Mouse (Mus musculus) limb, embryonic 10.5 days (tissue): ENCODE measurements around the gene Poldip3. TPM values are rescaled to one million over a fixed set of nuclear protein-coding genes. Genes with fewer than 3 reads are reported as not detected.

Experiments used
- DNase-seq: peaks from one replicate; pipeline ENCODE4 v3.0.0-alpha.2; 2017; ENCODE audit warnings: low spot score
- H3K27ac ChIP-seq: fragments of 300-500 bp; sonication (generic); 2 replicates; pipeline ENCODE4 v1.5.1; 2016; ENCODE audit warnings: mild to moderate bottlenecking
- H3K27me3 ChIP-seq: fragments of 300-500 bp; sonication (generic); 2 replicates; pipeline ENCODE4 v1.6.1; 2016; ENCODE audit warnings: low read depth, mild to moderate bottlenecking; ENCODE audit not compliant: poor library complexity, severe bottlenecking
- H3K36me3 ChIP-seq: fragments of 300-500 bp; sonication (generic); 2 replicates; pipeline ENCODE4 v1.6.1; 2016; ENCODE audit warnings: mild to moderate bottlenecking, moderate library complexity
- H3K4me1 ChIP-seq: fragments of 300-500 bp; sonication (generic); 2 replicates; pipeline ENCODE4 v1.6.1; 2016
- H3K4me3 ChIP-seq: fragments of 300-500 bp; sonication (generic); 2 replicates; pipeline ENCODE4 v1.5.1; 2016; ENCODE audit warnings: mild to moderate bottlenecking, moderate library complexity
- H3K9me3 ChIP-seq: fragments of 300-500 bp; sonication (generic); replicated peaks from 2 replicates; pipeline ENCODE4 v1.6.1; 2016; ENCODE audit warnings: mild to moderate bottlenecking
- WGBS: fragments of 180-500 bp; shearing (Covaris S2); methylation state at CpG from one replicate; pipeline ENCODE4 v1.1.7; 2016; 5-methylcytosine and 5-hydroxymethylcytosine counted together
- polyA plus RNA-seq: library from polyadenylated mRNA; unstranded; fragments of >200 nt; fragmentation: Nextera tagmentation; extraction: Ambion mirVana; gene quantifications from 2 replicates; pipeline ENCODE4 v1.2.1, GENCODE M21; 2016

The Poldip3 gene
- polyA plus RNA-seq, 1 experiment from 2014 or later: 193 TPM

DNA sequence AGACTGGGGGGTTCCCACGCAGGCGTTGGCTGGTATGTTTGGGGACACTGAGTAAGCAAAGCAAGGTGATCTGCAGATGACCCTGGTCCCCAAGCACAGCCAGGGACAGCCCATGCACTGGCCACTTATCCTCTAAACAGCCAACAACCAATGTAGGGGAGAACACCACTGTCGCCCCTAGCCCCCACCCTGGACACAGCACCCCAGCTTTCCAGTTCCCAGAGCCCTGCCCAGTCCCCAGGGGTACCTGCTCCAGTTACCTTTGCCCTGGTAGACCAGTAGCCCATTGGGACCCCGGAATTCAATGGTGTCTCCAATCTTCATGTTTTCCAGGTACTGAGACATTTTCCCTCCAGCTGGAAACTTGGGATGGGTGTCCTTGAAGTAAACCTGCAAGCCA, 11.4 kb upstream of the Poldip3 start:
- WGBS: 86% methylated on average over 4 of the region's 4 CpGs
- no peaks in the 10 kb centered on the region for H3K27me3 ChIP-seq
- no peak overlapping the region for H3K27ac ChIP-seq
- no peak overlapping the region for H3K4me3 ChIP-seq
- no peak for DNase-seq
- no peaks in the 10 kb centered on the region for H3K9me3 ChIP-seq
- peaks cover 79% of the 10 kb centered on the region for H3K36me3 ChIP-seq
- peaks cover 10% of the 10 kb centered on the region for H3K4me1 ChIP-seq

DNA sequence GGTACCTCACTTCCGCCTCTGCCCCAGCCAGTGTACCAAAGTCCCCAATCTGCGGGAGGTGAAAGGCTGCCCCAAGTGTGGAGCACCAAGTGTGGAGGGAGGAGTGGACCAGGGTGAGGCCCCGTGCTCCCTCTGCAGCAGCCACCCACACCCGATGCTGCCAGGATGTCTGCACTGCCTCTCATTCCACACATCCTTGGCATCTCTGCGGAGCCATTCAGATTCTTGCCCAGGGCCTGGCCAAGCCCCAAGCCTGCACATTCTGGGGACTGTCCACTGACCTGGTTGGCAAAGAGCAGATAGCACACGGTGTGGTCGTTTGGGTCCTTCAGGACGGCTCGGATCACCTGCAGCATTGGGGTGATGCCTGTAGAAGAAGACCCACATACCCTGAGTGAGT, 10.6 kb upstream of the Poldip3 start:
- WGBS: 90% methylated on average over 9 of the region's 9 CpGs
- peaks cover 78% of the 10 kb centered on the region for H3K36me3 ChIP-seq

DNA sequence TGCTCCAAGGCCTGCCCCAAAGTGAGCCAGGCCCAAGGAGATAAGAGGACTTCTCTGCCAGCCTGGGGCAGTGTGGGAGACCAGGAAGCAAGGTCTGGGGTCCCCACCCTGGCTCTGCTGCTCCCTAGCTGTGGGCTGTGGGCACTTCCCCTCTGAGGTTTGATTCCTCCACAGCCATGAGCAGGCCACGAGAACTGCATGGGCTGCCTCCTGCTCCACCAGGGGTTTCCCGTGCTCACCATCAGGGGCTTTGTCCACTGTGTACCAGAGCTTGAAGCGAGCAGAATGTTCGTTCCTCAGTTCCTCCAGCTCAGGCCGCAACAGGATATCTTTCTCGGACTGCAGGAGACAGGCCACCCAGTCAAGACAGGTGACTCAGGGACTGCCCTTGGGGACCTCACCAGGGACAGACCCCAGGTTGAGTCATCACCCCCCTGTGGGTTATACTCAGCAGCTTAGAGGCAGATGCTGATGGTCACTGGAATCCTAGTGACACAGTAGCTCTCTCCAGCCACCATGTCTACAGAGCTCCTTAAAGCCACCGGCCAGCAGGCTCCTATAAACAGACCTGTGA, 9.5 kb upstream of the Poldip3 start:
- Histone ChIP-seq H3K27me3 (no peaks in the 10 kb centered on the region), H3K36me3 (peaks cover 86% of the 10 kb centered on the region), H3K4me1 (peaks cover 12% of the 10 kb centered on the region), H3K27ac (no peak overlapping the region), H3K4me3 (no peak overlapping the region), H3K9me3 (no peaks in the 10 kb centered on the region)
- no peak for DNase-seq
- 93% methylated on average over 7 of the region's 7 CpGs for WGBS

More for the DNA sequence above, 10.6 kb upstream of the Poldip3 start:
- Histone ChIP-seq H3K27ac (no peak overlapping the region), H3K4me3 (no peak overlapping the region), H3K27me3 (no peaks in the 10 kb centered on the region), H3K9me3 (no peaks in the 10 kb centered on the region), H3K4me1 (peaks cover 12% of the 10 kb centered on the region)
- DNase-seq: no peak

DNA sequence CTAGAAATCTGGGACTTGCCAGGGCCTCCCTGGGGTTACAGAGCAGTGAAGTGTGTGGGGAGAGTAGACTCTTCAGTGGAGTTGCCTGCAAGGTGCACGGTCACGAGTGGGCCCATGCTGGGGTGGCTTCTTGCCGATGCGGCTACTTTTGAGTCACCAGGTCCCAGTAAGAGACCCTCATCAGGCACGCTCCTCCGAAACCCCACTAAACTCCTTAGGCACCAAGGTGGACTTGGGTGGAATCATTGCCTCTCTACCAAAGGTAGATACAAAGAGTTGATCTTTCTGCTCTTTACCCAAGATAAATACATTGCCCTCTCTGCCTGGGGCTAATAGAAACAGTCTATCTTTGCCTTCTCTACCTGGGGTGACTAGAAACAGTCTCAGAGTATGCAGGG, 8.5 kb upstream of the Poldip3 start:
- 97% methylated on average over 6 of the region's 6 CpGs for WGBS
- DNase-seq: no peak
- H3K4me3 ChIP-seq: no peak overlapping the region
- no peak overlapping the region for H3K27ac ChIP-seq
- no peaks in the 10 kb centered on the region for H3K9me3 ChIP-seq
- no peaks in the 10 kb centered on the region for H3K27me3 ChIP-seq
- peaks cover 80% of the 10 kb centered on the region for H3K36me3 ChIP-seq
- H3K4me1 ChIP-seq: peaks cover 12% of the 10 kb centered on the region

DNA sequence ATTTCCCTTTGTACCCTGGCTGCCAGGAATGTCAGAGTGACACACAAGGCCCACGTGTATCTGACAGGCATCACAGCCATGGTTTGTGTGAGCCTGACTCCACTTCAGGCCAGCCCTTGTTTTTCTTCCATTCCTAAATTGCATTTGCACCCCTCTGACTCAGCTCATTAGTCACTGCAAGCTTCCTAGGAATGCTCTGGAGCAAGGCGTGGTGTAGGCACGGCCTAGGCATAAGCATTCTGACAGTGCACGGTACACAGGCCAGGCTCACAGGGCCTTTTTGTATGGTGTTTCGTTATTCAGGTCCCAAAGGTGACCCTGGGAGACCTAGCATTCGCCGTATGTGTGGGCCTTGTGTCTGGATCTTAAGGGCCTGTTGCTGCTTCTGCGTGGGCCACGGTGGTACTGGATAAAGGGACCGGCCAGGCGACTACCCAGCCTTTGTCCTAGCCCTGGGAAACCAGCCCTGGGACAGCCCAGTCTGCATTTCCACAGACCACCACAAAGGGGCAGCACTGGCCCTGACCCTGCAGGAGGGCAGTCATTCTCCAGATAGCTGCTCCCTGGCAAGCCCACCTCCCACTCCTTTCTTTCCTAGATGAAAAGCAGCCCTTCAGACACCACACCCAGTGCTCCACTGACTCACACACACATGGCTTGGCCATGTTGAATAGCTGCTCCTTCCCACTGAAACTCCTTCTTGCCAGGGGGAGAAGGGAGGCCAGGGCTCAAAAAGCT, 7.9 kb upstream of the Poldip3 start:
- peaks cover 12% of the 10 kb centered on the region for H3K4me1 ChIP-seq
- 0 out of 2 replicates have a peak overlapping the region, but pooled peaks have one; percentile 19 for H3K27ac ChIP-seq
- H3K36me3 ChIP-seq: peaks cover 74% of the 10 kb centered on the region
- no peak overlapping the region for H3K4me3 ChIP-seq
- H3K9me3 ChIP-seq: no peaks in the 10 kb centered on the region
- DNase-seq: peak; percentile 68
- H3K27me3 ChIP-seq: no peaks in the 10 kb centered on the region
- 80% methylated on average over 11 of the region's 11 CpGs for WGBS

DNA sequence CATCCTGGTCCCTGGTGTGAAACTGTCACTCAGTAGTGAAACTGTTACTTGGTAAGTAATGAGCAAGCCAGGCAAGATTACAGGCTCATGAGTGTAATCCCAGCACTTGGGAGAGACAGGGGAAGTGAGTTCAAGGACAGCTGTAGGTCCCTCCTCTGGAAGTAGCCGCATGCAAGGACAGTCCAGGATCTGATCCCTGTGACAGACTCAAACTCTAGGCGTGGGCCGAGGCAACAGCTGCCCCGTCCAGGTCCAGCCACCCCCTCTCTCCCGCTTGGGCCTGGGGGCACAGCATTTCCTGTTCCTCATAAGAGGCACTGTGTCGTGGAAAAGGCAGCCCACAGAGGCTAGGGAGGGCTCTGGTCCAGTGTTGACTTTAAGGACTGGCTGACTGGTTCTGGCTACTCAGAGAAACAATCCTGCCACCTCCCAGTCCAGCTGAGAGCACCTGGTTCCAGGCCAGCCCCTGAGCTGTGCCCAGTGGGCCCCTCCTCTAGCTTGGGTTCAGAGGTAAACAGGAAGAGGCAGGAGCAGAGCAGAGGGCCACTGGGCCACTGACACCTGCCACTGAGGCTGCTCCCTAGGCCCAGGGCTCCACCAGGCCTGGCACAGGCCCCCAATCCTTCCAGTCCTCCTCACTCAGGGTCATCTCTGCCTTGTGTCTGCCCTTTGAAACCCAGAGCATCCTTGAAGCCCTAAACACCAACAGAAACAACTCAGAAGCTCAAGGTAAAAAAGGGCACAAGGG, 6.7 kb upstream of the Poldip3 start:
- Histone ChIP-seq H3K27ac (no peak overlapping the region), H3K36me3 (peaks cover 62% of the 10 kb centered on the region), H3K4me1 (peaks cover 7% of the 10 kb centered on the region), H3K4me3 (no peak overlapping the region), H3K27me3 (no peaks in the 10 kb centered on the region), H3K9me3 (no peaks in the 10 kb centered on the region)
- WGBS: 65% methylated on average over 6 of the region's 6 CpGs
- no peak for DNase-seq

DNA sequence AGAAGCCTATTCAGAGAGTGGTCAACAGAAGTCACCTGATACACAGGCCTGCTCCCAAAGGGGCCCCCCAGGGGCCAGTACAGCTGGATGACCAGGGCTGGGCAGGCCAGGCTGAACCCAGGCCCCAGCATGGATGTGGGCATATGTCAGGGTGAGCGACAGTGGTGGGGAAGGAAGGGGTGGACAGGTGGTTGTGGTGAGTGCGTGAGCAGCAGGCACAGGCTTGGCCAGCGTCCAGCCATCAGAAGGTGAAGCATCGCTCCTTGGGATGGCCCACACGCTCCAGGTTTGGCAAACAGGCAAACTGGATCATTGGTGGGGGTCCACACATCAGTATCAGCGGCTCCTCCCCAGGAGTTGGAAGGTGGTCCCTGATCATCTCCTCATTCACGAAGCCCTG, 5.1 kb upstream of the Poldip3 start:
- Histone ChIP-seq H3K27ac (no peak overlapping the region), H3K4me3 (no peak overlapping the region), H3K4me1 (peaks cover 11% of the 10 kb centered on the region), H3K36me3 (peaks cover 46% of the 10 kb centered on the region), H3K27me3 (no peaks in the 10 kb centered on the region), H3K9me3 (no peaks in the 10 kb centered on the region)
- no peak for DNase-seq
- WGBS: 94% methylated on average over 7 of the region's 7 CpGs

DNA sequence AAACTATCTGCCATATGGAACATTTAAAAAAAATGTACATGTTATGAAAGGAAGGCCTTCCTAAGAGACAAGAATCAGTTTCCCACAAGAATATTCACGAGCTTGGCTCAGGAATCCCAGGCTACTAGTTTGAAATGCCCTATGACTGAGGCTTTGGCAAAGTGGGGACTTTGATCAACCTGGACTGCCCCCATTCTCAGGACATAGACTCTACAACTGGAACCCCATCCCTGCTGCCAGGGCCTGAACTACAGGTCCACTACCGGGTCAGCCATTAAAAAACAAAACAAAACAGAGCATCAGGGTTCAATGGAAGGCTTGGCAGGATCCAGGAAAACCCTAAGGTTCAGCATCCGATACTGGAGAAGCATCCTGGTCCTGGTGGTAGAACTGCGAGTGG, 1.5 kb upstream of the Poldip3 start:
- H3K36me3 ChIP-seq: peaks cover 36% of the 10 kb centered on the region
- H3K4me3 ChIP-seq: no peak overlapping the region
- WGBS: 89% methylated on average over 4 of the region's 4 CpGs
- peaks cover 15% of the 10 kb centered on the region for H3K4me1 ChIP-seq
- no peaks in the 10 kb centered on the region for H3K9me3 ChIP-seq
- no peak for DNase-seq
- no peaks in the 10 kb centered on the region for H3K27me3 ChIP-seq
- H3K27ac ChIP-seq: no peak overlapping the region

DNA sequence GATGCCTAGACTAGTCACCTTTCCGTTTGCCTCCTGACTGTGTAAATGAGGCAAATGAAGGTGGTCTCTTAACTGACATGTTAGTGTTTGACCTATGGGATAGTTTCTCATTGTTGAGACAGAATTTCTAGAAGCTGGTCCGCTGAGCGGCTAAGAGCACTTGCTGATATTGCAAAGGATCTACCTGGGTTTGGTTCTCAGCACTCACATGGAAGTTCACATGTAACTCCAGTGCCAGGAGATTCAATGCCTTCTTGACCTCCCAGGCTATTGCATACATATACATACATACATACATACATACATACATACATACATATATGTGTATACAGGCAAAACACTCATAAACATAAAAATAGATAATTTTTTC, 874 bp upstream of the Poldip3 start:
- Histone ChIP-seq H3K36me3 (peaks cover 38% of the 10 kb centered on the region), H3K4me3 (peak overlapping the region; percentile 72), H3K27me3 (no peaks in the 10 kb centered on the region), H3K27ac (peak overlapping the region; percentile 97; the same call in 1 of the 2 replicates), H3K9me3 (no peaks in the 10 kb centered on the region), H3K4me1 (peaks cover 12% of the 10 kb centered on the region)
- DNase-seq: peak; percentile 35
- WGBS: 32% methylated on average over 3 of the region's 3 CpGs

DNA sequence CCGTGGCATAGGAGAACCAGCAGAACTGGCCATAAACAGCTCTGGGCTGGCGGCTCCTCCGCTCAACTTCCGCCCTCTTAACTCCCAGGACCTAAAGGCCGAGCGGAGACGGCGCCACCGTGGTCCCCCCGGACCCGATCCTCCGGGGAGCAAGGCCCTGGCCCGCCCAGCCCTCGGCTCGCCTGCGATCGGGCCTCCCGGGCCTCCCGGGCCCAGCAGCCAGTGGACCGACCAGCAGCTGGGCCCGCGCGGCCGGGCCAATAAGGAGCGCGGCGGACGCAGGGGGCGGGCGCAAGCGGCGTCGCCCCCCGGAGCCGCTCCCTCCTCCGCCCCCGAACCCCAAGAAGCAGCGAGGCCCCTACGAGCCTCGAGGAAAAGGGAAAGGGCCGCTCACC, 386 bp downstream of the Poldip3 start:
- WGBS: 1% methylated on average over 41 of the region's 41 CpGs
- no peak for DNase-seq
- Histone ChIP-seq H3K4me1 (peaks cover 12% of the 10 kb centered on the region), H3K4me3 (peak overlapping the region; percentile 72), H3K9me3 (no peaks in the 10 kb centered on the region), H3K27me3 (no peaks in the 10 kb centered on the region), H3K27ac (peak overlapping the region; percentile 97), H3K36me3 (peaks cover 40% of the 10 kb centered on the region)

DNA sequence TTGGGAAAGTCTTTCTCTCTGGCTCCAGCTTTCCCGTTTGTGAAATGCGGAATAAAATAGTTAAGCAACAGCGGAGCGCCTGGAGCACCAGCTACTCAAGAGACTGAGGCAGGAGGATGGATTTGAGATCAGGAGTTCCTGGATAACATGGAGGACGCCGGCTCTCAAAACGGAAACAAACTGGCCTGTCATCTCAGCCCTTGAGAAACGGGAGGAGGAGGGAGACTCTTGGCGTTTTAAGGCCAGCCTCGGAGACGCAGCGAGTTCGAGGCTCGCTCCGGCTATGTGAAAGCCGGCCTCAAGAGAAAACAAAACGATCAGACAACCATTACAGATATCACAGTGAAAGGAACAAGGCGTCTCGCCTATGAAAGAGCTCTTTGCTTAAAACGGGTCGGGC, 789 bp downstream of the Poldip3 start:
- Histone ChIP-seq H3K4me1 (peaks cover 12% of the 10 kb centered on the region), H3K36me3 (peaks cover 42% of the 10 kb centered on the region), H3K4me3 (peak overlapping the region; percentile 72), H3K9me3 (no peaks in the 10 kb centered on the region), H3K27ac (peak overlapping the region; percentile 97), H3K27me3 (no peaks in the 10 kb centered on the region)
- 3% methylated on average over 21 of the region's 21 CpGs for WGBS
- no peak for DNase-seq

DNA sequence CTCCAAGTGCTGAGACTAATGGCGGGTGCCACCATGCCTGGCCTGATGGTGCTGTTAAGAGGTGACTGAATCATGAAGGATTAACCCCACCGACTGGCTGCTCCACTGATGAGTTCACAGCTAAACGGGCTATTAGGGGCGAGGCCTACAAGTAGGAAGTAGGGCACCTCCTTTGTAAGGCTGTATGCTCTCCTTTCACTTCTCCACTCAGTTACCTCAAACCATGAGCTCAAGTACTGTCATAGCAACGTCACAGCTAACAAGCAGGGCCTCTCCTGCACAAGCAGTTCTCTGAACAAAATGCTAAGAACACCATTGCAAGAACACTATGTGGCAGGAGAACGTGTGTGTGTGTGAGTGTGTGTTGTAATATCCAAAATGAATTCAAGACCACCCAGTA, 3.6 kb downstream of the Poldip3 start:
- peaks cover 12% of the 10 kb centered on the region for H3K4me1 ChIP-seq
- H3K9me3 ChIP-seq: no peaks in the 10 kb centered on the region
- H3K27me3 ChIP-seq: no peaks in the 10 kb centered on the region
- DNase-seq: no peak
- WGBS: 86% methylated on average over 6 of the region's 6 CpGs
- H3K27ac ChIP-seq: no peak overlapping the region
- H3K36me3 ChIP-seq: peaks cover 65% of the 10 kb centered on the region
- no peak overlapping the region for H3K4me3 ChIP-seq

DNA sequence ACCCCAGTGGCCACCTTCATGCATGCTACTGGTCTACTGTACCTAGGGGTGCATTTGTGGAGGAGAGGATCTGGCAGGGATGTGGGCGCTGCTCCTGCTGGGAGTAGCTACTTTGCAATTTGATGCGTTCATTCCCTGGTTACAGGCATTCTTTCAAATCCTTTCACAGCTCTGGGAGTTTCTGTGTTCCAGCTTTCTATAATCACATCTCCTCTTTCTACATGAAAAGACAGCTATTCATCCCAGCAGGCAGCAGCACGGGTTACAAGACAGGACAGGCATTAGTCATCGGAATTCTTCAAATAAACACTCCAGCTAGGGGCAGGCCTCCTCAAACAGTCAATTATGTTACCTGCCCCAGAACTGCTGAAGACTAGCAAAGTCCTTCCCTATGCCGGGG, 6.3 kb downstream of the Poldip3 start:
- Histone ChIP-seq H3K27ac (no peak overlapping the region), H3K36me3 (peaks cover 80% of the 10 kb centered on the region), H3K4me1 (peaks cover 3% of the 10 kb centered on the region), H3K4me3 (no peak overlapping the region), H3K27me3 (no peaks in the 10 kb centered on the region), H3K9me3 (no peaks in the 10 kb centered on the region)
- no peak for DNase-seq
- WGBS: 75% methylated on average over 5 of the region's 5 CpGs
